Mouse (Mus musculus) mouse embryonic stem cell (cell line): Measurements from ENCODE around the gene Wdr70.

Experiments
- in situ Hi-C, 2 experiments: fragments of 300-500 bp; cut with MboI; formaldehyde crosslinking; loops; 1 replicate in 1 of 2; 3 replicates in 1 of 2; pipeline ENCODE4 v1.14.3; 2019 to 2020; ENCODE audit warnings: low sequenced_read_pairs in 2 of 2, low pct_unique_long_range_greater_than_20kb in 1 of 2, mixed read lengths in 1 of 2; ENCODE audit not compliant: unreplicated experiment in 1 of 2

The Wdr70 gene

GRCm38 (mm10) chr15:7886591-7886990 lies 212.4 kb downstream of the Wdr70 start:
- in situ Hi-C loops = no loop called here

- in situ Hi-C loops = no loop called here
Measured at GRCm38 (mm10) chr15:7885106-7885505, 213.9 kb downstream of the Wdr70 start.

- in situ Hi-C loops = no loop called here
Measured at GRCm38 (mm10) chr15:7884181-7884580, 214.8 kb downstream of the Wdr70 start.

- in situ Hi-C loops = no loop called here
Measured at GRCm38 (mm10) chr15:7879956-7880355, 219.1 kb downstream of the Wdr70 start.

- in situ Hi-C loops = no loop called here
Measured at GRCm38 (mm10) chr15:7878861-7879260, 220.1 kb downstream of the Wdr70 start.

GRCm38 (mm10) chr15:7877560-7878467 lies 221.2 kb downstream of the Wdr70 start:
- in situ Hi-C loops = no loop called here

- in situ Hi-C loops = no loop called here
Measured at GRCm38 (mm10) chr15:7875879-7876278, 223.1 kb downstream of the Wdr70 start.

GRCm38 (mm10) chr15:7872473-7872872 lies 226.5 kb downstream of the Wdr70 start:
- in situ Hi-C loops = no loop called here

- in situ Hi-C loops = no loop called here
Measured at GRCm38 (mm10) chr15:7865305-7865704, 233.7 kb downstream of the Wdr70 start.

GRCm38 (mm10) chr15:7863328-7863727 lies 235.7 kb downstream of the Wdr70 start:
- in situ Hi-C loops = no loop called here

- in situ Hi-C loops = no loop called here
Measured at GRCm38 (mm10) chr15:7862890-7863289, 236.1 kb downstream of the Wdr70 start.

- in situ Hi-C loops = no loop called here
Measured at GRCm38 (mm10) chr15:7858841-7859240, 240.2 kb downstream of the Wdr70 start.

- in situ Hi-C loops = no loop called here
Measured at GRCm38 (mm10) chr15:7857418-7857817, 241.6 kb downstream of the Wdr70 start.

- in situ Hi-C loops = no loop called here
Measured at GRCm38 (mm10) chr15:7842398-7842797, 256.6 kb downstream of the Wdr70 start.

- in situ Hi-C loops = no loop called here
Measured at GRCm38 (mm10) chr15:7841664-7842063, 257.3 kb downstream of the Wdr70 start.

GRCm38 (mm10) chr15:7838921-7839309 lies 260.1 kb downstream of the Wdr70 start:
- in situ Hi-C loops = no loop called here

- in situ Hi-C loops = no loop called here
Measured at GRCm38 (mm10) chr15:7838060-7838920, 260.7 kb downstream of the Wdr70 start.

- in situ Hi-C loops = no loop called here
Measured at GRCm38 (mm10) chr15:7835404-7835803, 263.6 kb downstream of the Wdr70 start.

- in situ Hi-C loops = no loop called here
Measured at GRCm38 (mm10) chr15:7825530-7825929, 273.5 kb downstream of the Wdr70 start.
